Mouse (Mus musculus) lung, embryonic 14.5 days (tissue): ENCODE data around the gene Jmjd6. TPM values are rescaled to one million over a fixed set of nuclear protein-coding genes. Genes with fewer than 3 reads are reported as not detected.

Experiments used
- ATAC-seq: fragments of 200-750 bp; cut with Nextera tagmentation; 2 replicates; pipeline ENCODE4 v1.8.0; 2017; ENCODE audit warnings: mild to moderate bottlenecking, moderate TSS enrichment, moderate library complexity; ENCODE audit not compliant: insufficient read depth
- DNase-seq: peaks from one replicate; pipeline ENCODE4 v3.0.0-alpha.2; 2015
- H3K27ac ChIP-seq: fragments of 300-500 bp; sonication (generic); 2 replicates; pipeline ENCODE4 v1.5.1; 2014; ENCODE audit warnings: low read depth, mild to moderate bottlenecking, moderate library complexity
- H3K27me3 ChIP-seq: fragments of 300-500 bp; sonication (generic); 2 replicates; pipeline ENCODE4 v1.6.1; 2014; ENCODE audit warnings: low read length, control low read depth; ENCODE audit not compliant: insufficient read depth
- H3K36me3 ChIP-seq: fragments of 300-500 bp; sonication (generic); 2 replicates; pipeline ENCODE4 v1.6.1; 2014; ENCODE audit warnings: control low read depth; ENCODE audit not compliant: insufficient read depth
- H3K4me1 ChIP-seq: fragments of 300-500 bp; sonication (generic); 2 replicates; pipeline ENCODE4 v1.6.1; 2014; ENCODE audit warnings: antibody characterized with exemption, control low read depth; ENCODE audit not compliant: insufficient read depth
- H3K4me2 ChIP-seq: fragments of 300-500 bp; sonication (generic); 2 replicates; pipeline ENCODE4 v1.6.1; 2014; ENCODE audit warnings: mild to moderate bottlenecking
- H3K4me3 ChIP-seq: fragments of 300-500 bp; sonication (generic); 2 replicates; pipeline ENCODE4 v1.5.1; 2014; ENCODE audit warnings: low read depth, low read length
- H3K9ac ChIP-seq: fragments of 300-500 bp; sonication (generic); 2 replicates; pipeline ENCODE4 v1.6.1; 2014
- H3K9me3 ChIP-seq: fragments of 300-500 bp; sonication (generic); 2 replicates; pipeline ENCODE4 v1.6.1; 2016; ENCODE audit warnings: low read depth, low read length, control low read depth
- CTCF ChIP-seq: IDR thresholded peaks from 2 replicates; pipeline ENCODE4 v1.5.1; 2016; ENCODE audit warnings: antibody characterized with exemption, low read depth
- WGBS: fragments of 180-500 bp; shearing (Covaris S2); extraction: QIAGEN DNeasy Blood & Tissue Kit; methylation state at CpG from one replicate; pipeline ENCODE4 v1.1.7; 2014; 5-methylcytosine and 5-hydroxymethylcytosine counted together
- polyA plus RNA-seq: library from polyadenylated mRNA; unstranded; fragments of >200 nt; fragmentation: Nextera tagmentation; extraction: Ambion mirVana; gene quantifications from 2 replicates; pipeline ENCODE4 v1.2.1, GENCODE M21; 2014

The Jmjd6 gene
- polyA plus RNA-seq, 1 experiment from 2014 or later: 66.3 TPM

- Histone ChIP-seq H3K4me2 (no peak overlapping the region), H3K36me3 (peaks cover 57% of the 10 kb centered on the region), H3K9ac (no peak overlapping the region), H3K27ac (no peak overlapping the region), H3K4me1 (no peaks in the 10 kb centered on the region), H3K27me3 (no peaks in the 10 kb centered on the region), H3K4me3 (no peak overlapping the region), H3K9me3 (no peaks in the 10 kb centered on the region)
- WGBS: 67% methylated on average over 12 of the region's 12 CpGs
- DNase-seq (no peak), ATAC-seq (no peak)
- no peak for TF ChIP-seq CTCF
Observed at GRCm38 (mm10) chr11:116865945-116866585, 22.8 kb upstream of the Jmjd6 start.

GRCm38 (mm10) chr11:116864444-116864843 lies 21.2 kb upstream of the Jmjd6 start:
- no peak for TF ChIP-seq CTCF
- Histone ChIP-seq H3K27me3 (no peaks in the 10 kb centered on the region), H3K27ac (no peak overlapping the region), H3K4me2 (no peak overlapping the region), H3K9ac (no peak overlapping the region), H3K9me3 (no peaks in the 10 kb centered on the region), H3K4me3 (no peak overlapping the region), H3K36me3 (peaks cover 64% of the 10 kb centered on the region), H3K4me1 (no peaks in the 10 kb centered on the region)
- WGBS: 44% methylated on average over 10 of the region's 10 CpGs
- DNase-seq: no peak
- no peak for ATAC-seq

DNA sequence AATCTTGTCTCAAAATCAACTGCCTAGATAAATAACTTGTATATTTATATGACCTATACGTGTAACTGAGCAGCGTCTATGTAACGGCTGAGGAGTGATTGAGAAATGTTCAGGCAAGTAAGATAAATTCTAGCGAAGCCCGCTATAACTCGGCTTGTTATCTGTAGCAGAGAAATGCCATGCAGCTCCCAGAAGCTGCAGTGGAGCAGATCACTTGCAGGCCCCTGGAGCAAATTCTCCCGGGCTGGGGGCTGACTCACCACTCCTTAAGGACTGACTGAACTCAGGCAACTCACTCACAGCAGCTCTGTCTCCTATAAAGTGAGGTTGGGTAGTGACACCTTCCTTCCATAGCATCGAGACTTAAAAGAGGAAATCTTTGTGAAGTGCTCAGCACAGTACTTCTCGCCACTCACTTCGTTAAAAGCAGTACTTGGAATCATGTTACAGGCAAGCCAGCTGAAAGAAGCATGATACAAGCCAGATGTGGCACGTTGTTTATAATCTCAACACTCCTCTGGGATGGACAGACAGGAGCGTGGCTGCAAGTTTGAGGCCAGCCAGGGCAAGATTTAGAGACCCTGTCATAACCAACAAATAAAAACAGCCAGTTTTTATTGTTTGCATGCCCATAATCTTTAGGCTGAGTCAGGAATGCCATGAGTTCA lies 14.1 kb upstream of the Jmjd6 start:
- Histone ChIP-seq H3K4me1 (no peaks in the 10 kb centered on the region), H3K4me3 (no peak overlapping the region), H3K27ac (no peak overlapping the region), H3K9me3 (no peaks in the 10 kb centered on the region), H3K36me3 (peaks cover 36% of the 10 kb centered on the region), H3K27me3 (no peaks in the 10 kb centered on the region), H3K4me2 (no peak overlapping the region), H3K9ac (no peak overlapping the region)
- ATAC-seq (no peak), DNase-seq (no peak)
- 49% methylated on average over 12 of the region's 12 CpGs for WGBS
- no peak for TF ChIP-seq CTCF

DNA sequence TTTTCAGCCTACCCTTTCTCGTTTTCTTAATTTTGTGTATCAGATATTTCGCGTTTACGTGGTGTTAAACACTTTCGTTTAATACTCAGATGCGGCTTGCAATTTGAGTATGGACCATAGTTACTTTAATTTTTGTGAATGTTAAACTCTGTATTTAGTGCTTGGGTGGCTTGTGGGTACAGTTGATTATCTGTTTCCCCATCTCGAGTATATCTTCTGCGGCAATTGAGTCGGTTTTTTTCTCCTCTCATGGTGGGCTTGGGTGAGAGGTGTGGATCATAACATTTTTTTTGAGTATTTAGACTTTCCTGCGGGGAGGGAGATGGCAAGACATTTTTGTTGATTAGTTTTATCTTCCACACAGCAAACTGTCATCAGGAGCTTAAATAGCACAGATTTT lies 11.0 kb upstream of the Jmjd6 start:
- Histone ChIP-seq H3K36me3 (peaks cover 36% of the 10 kb centered on the region), H3K4me1 (no peaks in the 10 kb centered on the region), H3K9ac (peak overlapping the region; percentile 93), H3K4me2 (peak overlapping the region; percentile 92), H3K9me3 (no peaks in the 10 kb centered on the region), H3K4me3 (peak overlapping the region; percentile 81), H3K27ac (no peak overlapping the region), H3K27me3 (no peaks in the 10 kb centered on the region)
- WGBS: 30% methylated on average over 10 of the region's 10 CpGs
- no peak for DNase-seq
- no peak for ATAC-seq
- no peak for TF ChIP-seq CTCF

DNA sequence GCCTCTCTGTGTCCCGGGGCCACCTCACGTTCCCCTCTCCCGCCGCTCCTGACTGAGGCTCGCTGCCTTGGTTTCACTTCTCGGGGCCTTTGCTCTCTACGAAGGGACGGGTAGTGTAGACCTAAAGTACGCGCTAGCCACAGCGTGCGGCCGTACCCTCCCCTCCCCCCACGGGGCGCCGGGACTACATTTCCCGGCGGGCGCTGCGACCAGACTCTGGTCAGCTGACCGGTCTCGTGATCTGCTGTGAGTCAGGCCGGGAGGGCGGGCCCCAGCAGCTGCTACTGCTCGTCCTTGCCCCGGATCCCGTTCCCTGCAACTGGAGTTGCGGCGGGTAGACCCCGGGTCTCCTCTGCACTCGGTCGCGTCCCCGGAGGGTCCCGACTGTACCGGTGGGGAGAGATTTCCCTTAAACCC lies 10.3 kb upstream of the Jmjd6 start:
- no peaks in the 10 kb centered on the region for H3K4me1 ChIP-seq
- H3K27ac ChIP-seq: peak overlapping the region; percentile 99
- WGBS: under 1% methylated on average over 36 of the region's 36 CpGs
- no peaks in the 10 kb centered on the region for H3K27me3 ChIP-seq
- TF ChIP-seq CTCF: no peak
- no peaks in the 10 kb centered on the region for H3K9me3 ChIP-seq
- DNase-seq: peak; percentile 97
- H3K4me3 ChIP-seq: peak overlapping the region; percentile 81
- H3K9ac ChIP-seq: peak overlapping the region; percentile 93
- peak; percentile 90 for ATAC-seq
- H3K36me3 ChIP-seq: peaks cover 38% of the 10 kb centered on the region
- peak overlapping the region; percentile 92 for H3K4me2 ChIP-seq

DNA sequence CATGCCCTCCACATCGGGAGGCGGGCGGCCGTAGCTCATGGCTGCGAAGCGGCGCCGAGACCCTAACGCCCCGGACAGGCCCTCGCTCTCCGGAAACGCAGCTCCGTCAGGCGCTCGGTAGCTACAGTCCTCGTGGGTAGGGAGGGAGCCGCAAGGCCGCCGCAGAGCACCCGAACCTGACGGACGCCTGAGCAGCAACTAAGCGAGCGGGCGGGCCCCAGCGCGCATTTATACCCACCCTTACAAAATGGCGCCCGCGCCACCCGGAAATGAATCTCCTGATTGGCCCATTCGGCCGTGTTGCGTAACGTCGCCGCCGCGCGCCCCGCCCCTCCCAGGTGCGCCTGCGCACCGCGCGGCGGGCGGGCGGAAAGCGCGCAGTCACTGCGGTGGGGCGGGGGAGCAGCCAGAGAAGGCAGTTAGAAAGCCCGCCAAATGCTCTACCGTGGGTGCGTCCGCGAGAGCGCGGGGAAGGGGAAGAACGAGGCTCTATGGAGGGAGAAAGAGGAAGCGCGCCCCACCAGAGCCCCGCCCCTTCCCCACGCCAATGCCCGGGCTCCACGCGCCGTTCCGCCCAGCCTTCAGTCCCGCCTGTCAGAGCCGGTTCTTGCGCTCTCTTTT lies 9.8 kb upstream of the Jmjd6 start, which contains the start of gene Srsf2:
Gene Srsf2, minus strand, starts transcription at position 204 of the 621 bp plus-strand sequence.
- no peaks in the 10 kb centered on the region for H3K9me3 ChIP-seq
- no peaks in the 10 kb centered on the region for H3K27me3 ChIP-seq
- H3K9ac ChIP-seq: peak within 1 kb of the TSS; percentile 93
- peak within 1 kb of the TSS; percentile 92 for H3K4me2 ChIP-seq
- ATAC-seq (peak; percentile 88), DNase-seq (peak; percentile 98)
- WGBS: under 1% methylated on average over 68 of the region's 74 CpGs
- TF ChIP-seq CTCF: no peak
- H3K36me3 ChIP-seq: peaks cover 42% of the 10 kb centered on the region
- H3K4me3 ChIP-seq: peak within 1 kb of the TSS; percentile 81
- no peaks in the 10 kb centered on the region for H3K4me1 ChIP-seq
- H3K27ac ChIP-seq: peak within 1 kb of the TSS; percentile 99

GRCm38 (mm10) chr11:116852291-116852890 lies 9.1 kb upstream of the Jmjd6 start, which contains the start of gene Mfsd11:
Gene Mfsd11 (plus strand): TSS chr11:116852440.
- Histone ChIP-seq H3K36me3 (peaks cover 45% of the 10 kb centered on the region), H3K27ac (peak within 1 kb of the TSS; percentile 99), H3K27me3 (no peaks in the 10 kb centered on the region), H3K4me2 (peak within 1 kb of the TSS; percentile 92), H3K9me3 (no peaks in the 10 kb centered on the region), H3K4me1 (no peaks in the 10 kb centered on the region), H3K9ac (peak within 1 kb of the TSS; percentile 93), H3K4me3 (peak within 1 kb of the TSS; percentile 81)
- DNase-seq (peak; percentile 84), ATAC-seq (peak; percentile 61)
- under 1% methylated on average over 78 of the region's 91 CpGs for whole genome bisulfite sequencing
- no peak for TF ChIP-seq CTCF
